Mouse (Mus musculus): ENCODE results near the gene Olfr1448. TPM values are rescaled to one million over a fixed set of nuclear protein-coding genes. Genes with fewer than 3 reads are reported as not detected.
"Not testable (repeated sequence)": the region's sequence is repeated elsewhere in the genome, so short reads cannot be mapped to it uniquely, and the experiment has no call there.

The Olfr1448 gene
- polyA plus RNA-seq (2012; rRNA removed), result not detected in 2 replicates

- Histone ChIP-seq H3K4me1 (ENCODE audit: control insufficient read depth, insufficient read depth, low read length) (no peaks in the 10 kb centered on the region), H3K4me3 (replicated peaks; ENCODE audit: extremely low read depth, low read depth, low read length) (no peak within 1 kb of the TSS)
- TF ChIP-seq CTCF (IDR thresholded peaks at IDR 0.05; ENCODE audit: insufficient read depth, low read length), result no peak
- TF ChIP-seq POLR2A (IDR thresholded peaks at IDR 0.05; ENCODE audit: borderline replicate concordance, extremely low read depth, low read depth, low read length), result no peak
- 71% methylated on average over 1 of the region's 1 CpGs for WGBS
- no peak for DNase-seq
Measured at GRCm38 (mm10) chr19:12924319-12924718, at the start of gene Olfr1448. Olfr1448 (minus strand) TSS chr19:12924419.

- DNase-seq; H3K4me3 ChIP-seq (replicated peaks; ENCODE audit: extremely low read depth, low read depth, low read length); H3K4me1 ChIP-seq (ENCODE audit: control insufficient read depth, insufficient read depth, low read length): not testable (repeated sequence)
- 77% methylated on average over 5 of the region's 5 CpGs for WGBS
Measured at GRCm38 (mm10) chr19:12970082-12970481, 45.9 kb upstream of the Olfr1448 start.

- 92% methylated on average over 1 of the region's 1 CpGs for WGBS
- no peak for DNase-seq
- no peak for TF ChIP-seq POLR2A (IDR thresholded peaks at IDR 0.05; ENCODE audit: borderline replicate concordance, extremely low read depth, low read depth, low read length)
- TF ChIP-seq CTCF (IDR thresholded peaks at IDR 0.05; ENCODE audit: insufficient read depth, low read length), result no peak
Measured at GRCm38 (mm10) chr19:12949958-12950357, 25.7 kb upstream of the Olfr1448 start, which contains the start of gene Olfr1450. Olfr1450 (plus strand) TSS chr19:12950258.

GRCm38 (mm10) chr19:12930540-12930939 is 6.3 kb upstream of the Olfr1448 start, which contains the start of gene Olfr1449:
Olfr1449 (plus strand) TSS chr19:12930840.
- no peak for DNase-seq
- H3K4me1 ChIP-seq (ENCODE audit: control insufficient read depth, insufficient read depth, low read length), result no peaks in the 10 kb centered on the region
- no peak within 1 kb of the TSS for H3K4me3 ChIP-seq (replicated peaks; ENCODE audit: extremely low read depth, low read depth, low read length)
- TF ChIP-seq POLR2A (IDR thresholded peaks at IDR 0.05; ENCODE audit: borderline replicate concordance, extremely low read depth, low read depth, low read length), result no peak
- no peak for TF ChIP-seq CTCF (IDR thresholded peaks at IDR 0.05; ENCODE audit: insufficient read depth, low read length)

More at GRCm38 (mm10) chr19:12949958-12950357, 25.7 kb upstream of the Olfr1448 start, which contains the start of gene Olfr1450:
- no peaks in the 10 kb centered on the region for H3K4me1 ChIP-seq (ENCODE audit: control insufficient read depth, insufficient read depth, low read length)
- H3K4me3 ChIP-seq (replicated peaks; ENCODE audit: extremely low read depth, low read depth, low read length), result no peak within 1 kb of the TSS

- no peak for DNase-seq
- TF ChIP-seq POLR2A (IDR thresholded peaks at IDR 0.05; ENCODE audit: borderline replicate concordance, extremely low read depth, low read depth, low read length) (no peak), CTCF (IDR thresholded peaks at IDR 0.05; ENCODE audit: insufficient read depth, low read length) (no peak)
- Histone ChIP-seq H3K4me3 (replicated peaks; ENCODE audit: extremely low read depth, low read depth, low read length) (no peak within 1 kb of the TSS), H3K4me1 (ENCODE audit: control insufficient read depth, insufficient read depth, low read length) (no peaks in the 10 kb centered on the region)
- WGBS, result 98% methylated on average over 1 of the region's 1 CpGs
Measured at GRCm38 (mm10) chr19:12903643-12904042, 20.6 kb downstream of the Olfr1448 start, which contains the start of gene Olfr1447. Olfr1447 (minus strand) TSS chr19:12903743.

- H3K4me1 ChIP-seq (ENCODE audit: control insufficient read depth, insufficient read depth, low read length), result no peaks in the 10 kb centered on the region
- H3K4me3 ChIP-seq (replicated peaks; ENCODE audit: extremely low read depth, low read depth, low read length), result no peak within 1 kb of the TSS
- DNase-seq, result no peak
- TF ChIP-seq CTCF (IDR thresholded peaks at IDR 0.05; ENCODE audit: insufficient read depth, low read length) (no peak), POLR2A (IDR thresholded peaks at IDR 0.05; ENCODE audit: borderline replicate concordance, extremely low read depth, low read depth, low read length) (no peak)
- WGBS, result 78% methylated on average over 1 of the region's 1 CpGs
Measured at GRCm38 (mm10) chr19:12893424-12893823, 30.8 kb downstream of the Olfr1448 start, which contains the start of gene Olfr1446. Olfr1446 (minus strand) TSS chr19:12893524.

- Histone ChIP-seq H3K4me1 (ENCODE audit: control insufficient read depth, insufficient read depth, low read length) (no peaks in the 10 kb centered on the region), H3K4me3 (replicated peaks; ENCODE audit: extremely low read depth, low read depth, low read length) (no peak within 1 kb of the TSS)
- DNase-seq, result no peak
- TF ChIP-seq POLR2A (IDR thresholded peaks at IDR 0.05; ENCODE audit: borderline replicate concordance, extremely low read depth, low read depth, low read length) (no peak), CTCF (IDR thresholded peaks at IDR 0.05; ENCODE audit: insufficient read depth, low read length) (no peak)
- 83% methylated on average over 2 of the region's 2 CpGs for WGBS
Measured at GRCm38 (mm10) chr19:12883555-12883954, 40.7 kb downstream of the Olfr1448 start, which contains the start of gene Olfr1445. Olfr1445 (plus strand) TSS chr19:12883855.

Other genes with a start within 250 kb of the Olfr1448 start
- not detected in 2 replicates for gene Olfr1443, start 246.3 kb downstream of the Olfr1448 start, polyA plus RNA-seq (2012; rRNA removed)
- 0.06 TPM in 1 of 2 replicates, not detected in the other for gene Keg1, start 228.6 kb downstream of the Olfr1448 start, polyA plus RNA-seq (2012; rRNA removed)
- gene Cntf, start 158.8 kb downstream of the Olfr1448 start, polyA plus RNA-seq (2012; rRNA removed), result 0.70 and 1.0 TPM in 2 replicates
- gene Zfp91, start 128.3 kb downstream of the Olfr1448 start, polyA plus RNA-seq (2012; rRNA removed), result 10.9 and 14.7 TPM in 2 replicates
- gene Lpxn, start 128.2 kb downstream of the Olfr1448 start, polyA plus RNA-seq (2012; rRNA removed), result 3.8 and 6.1 TPM in 2 replicates
- gene Gm5244, start 77.7 kb downstream of the Olfr1448 start, polyA plus RNA-seq (2012; rRNA removed), result not detected in 2 replicates
- gene Olfr1444, start 67.1 kb downstream of the Olfr1448 start, polyA plus RNA-seq (2012; rRNA removed), result not detected in 2 replicates
- not detected in 2 replicates for gene Olfr1445, start 40.6 kb downstream of the Olfr1448 start, polyA plus RNA-seq (2012; rRNA removed)
- gene Olfr1446, start 30.9 kb downstream of the Olfr1448 start, polyA plus RNA-seq (2012; rRNA removed), result not detected in 2 replicates
- gene Olfr1447, start 20.7 kb downstream of the Olfr1448 start, polyA plus RNA-seq (2012; rRNA removed), result not detected in 2 replicates
- not detected in 2 replicates for gene Olfr1449, start 6.4 kb upstream of the Olfr1448 start, polyA plus RNA-seq (2012; rRNA removed)
- not detected in 2 replicates for gene Olfr1450, start 25.8 kb upstream of the Olfr1448 start, polyA plus RNA-seq (2012; rRNA removed)
- gene Olfr1451, start 70.6 kb upstream of the Olfr1448 start, polyA plus RNA-seq (2012; rRNA removed), result not detected in 2 replicates
- gene Olfr1453, start 103.9 kb upstream of the Olfr1448 start, polyA plus RNA-seq (2012; rRNA removed), result not detected in 2 replicates
- not detected in 2 replicates for gene Olfr1454, start 136.2 kb upstream of the Olfr1448 start, polyA plus RNA-seq (2012; rRNA removed)
- not detected in 2 replicates for gene Olfr1457, start 173.5 kb upstream of the Olfr1448 start, polyA plus RNA-seq (2012; rRNA removed)
- gene Olfr1458, start 182.4 kb upstream of the Olfr1448 start, polyA plus RNA-seq (2012; rRNA removed), result not detected in 2 replicates
- gene Olfr1459, start 225.1 kb upstream of the Olfr1448 start, polyA plus RNA-seq (2012; rRNA removed), result not detected in 2 replicates
- gene Olfr1461, start 238.6 kb upstream of the Olfr1448 start, polyA plus RNA-seq (2012; rRNA removed), result not detected in 2 replicates